Mouse (Mus musculus): ENCODE results near the gene Usp29. TPM values are rescaled to one million over a fixed set of nuclear protein-coding genes. Genes with fewer than 3 reads are reported as not detected.
"Not testable (repeated sequence)": the region's sequence is repeated elsewhere in the genome, so short reads cannot be mapped to it uniquely, and the experiment has no call there.

Usp29 gene
- polyA plus RNA-seq, 1 experiment from 2014 or later, result 13.0 TPM

DNA sequence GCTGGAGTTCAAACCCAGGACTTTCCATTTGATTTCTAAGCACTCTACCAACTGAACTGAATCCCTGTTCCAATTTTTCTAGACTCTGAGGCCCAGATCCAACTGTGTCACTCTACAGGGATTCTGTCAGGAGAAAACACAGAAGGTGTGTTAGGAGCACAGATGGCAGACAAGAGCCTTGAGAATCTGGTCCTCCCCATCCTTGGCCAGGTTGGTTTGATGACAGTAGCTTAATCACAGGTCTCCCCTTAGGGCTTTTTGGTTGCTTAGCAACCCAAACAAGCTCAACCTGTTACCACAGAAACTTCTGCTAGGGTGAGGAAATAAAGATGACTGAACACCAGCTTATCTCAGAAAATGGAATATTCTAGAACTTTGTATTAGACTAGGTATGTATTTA, 136.0 kb downstream of the Usp29 start:
- Histone ChIP-seq H3K4me1 (ENCODE audit: control insufficient read depth, insufficient read depth, low read length) (no peaks in the 10 kb centered on the region), H3K4me3 (ENCODE audit: low read depth, low read length) (no peak overlapping the region), H3K27ac (ENCODE audit: low read depth, low read length) (no peak overlapping the region), H3K9me3 (ENCODE audit: control insufficient read depth, low read length) (no peaks in the 10 kb centered on the region), H3K27me3 (ENCODE audit: control insufficient read depth, insufficient read depth, low read length) (no peaks in the 10 kb centered on the region), H3K36me3 (ENCODE audit: control insufficient read depth, insufficient read depth, low read length) (no peaks in the 10 kb centered on the region), H3K4me2 (ENCODE audit: low read depth) (no peak overlapping the region), H3K9ac (ENCODE audit: low read length) (no peak overlapping the region)
- DNase-seq (ENCODE audit: low spot score), result no peak
- ATAC-seq (ENCODE audit: insufficient read depth, low FRiP score, low TSS enrichment), result no peak

DNA sequence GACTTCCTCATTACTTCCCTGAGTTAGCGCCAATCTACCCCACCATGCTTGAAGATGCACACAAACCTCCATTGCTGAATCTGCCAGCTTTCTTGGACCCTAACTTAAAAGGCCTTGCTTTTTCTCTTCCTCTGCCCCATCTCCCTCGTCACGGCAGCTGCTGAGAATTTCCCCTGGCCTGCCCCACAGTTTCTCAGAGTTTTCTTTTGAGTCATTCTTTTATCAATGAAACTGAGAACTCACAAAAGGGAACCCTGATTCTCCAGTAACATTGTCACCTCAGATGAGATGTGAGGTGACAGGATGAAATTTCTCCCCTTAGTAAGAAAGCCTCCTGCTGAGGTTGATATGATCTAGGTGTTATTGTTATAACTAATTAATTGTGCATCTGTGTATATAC, 138.5 kb downstream of the Usp29 start:
- no peaks in the 10 kb centered on the region for H3K27me3 ChIP-seq (ENCODE audit: control insufficient read depth, insufficient read depth, low read length)
- DNase-seq (ENCODE audit: low spot score) (no peak), ATAC-seq (ENCODE audit: insufficient read depth, low FRiP score, low TSS enrichment) (no peak)
- H3K27ac ChIP-seq (ENCODE audit: low read depth, low read length), result no peak overlapping the region
- H3K4me2 ChIP-seq (ENCODE audit: low read depth), result no peak overlapping the region
- no peaks in the 10 kb centered on the region for H3K4me1 ChIP-seq (ENCODE audit: control insufficient read depth, insufficient read depth, low read length)
- no peak overlapping the region for H3K9ac ChIP-seq (ENCODE audit: low read length)
- no peak overlapping the region for H3K4me3 ChIP-seq (ENCODE audit: low read depth, low read length)
- no peaks in the 10 kb centered on the region for H3K36me3 ChIP-seq (ENCODE audit: control insufficient read depth, insufficient read depth, low read length)
- 85% methylated on average over 3 of the region's 3 CpGs for WGBS
- H3K9me3 ChIP-seq (ENCODE audit: control insufficient read depth, low read length), result no peaks in the 10 kb centered on the region

DNA sequence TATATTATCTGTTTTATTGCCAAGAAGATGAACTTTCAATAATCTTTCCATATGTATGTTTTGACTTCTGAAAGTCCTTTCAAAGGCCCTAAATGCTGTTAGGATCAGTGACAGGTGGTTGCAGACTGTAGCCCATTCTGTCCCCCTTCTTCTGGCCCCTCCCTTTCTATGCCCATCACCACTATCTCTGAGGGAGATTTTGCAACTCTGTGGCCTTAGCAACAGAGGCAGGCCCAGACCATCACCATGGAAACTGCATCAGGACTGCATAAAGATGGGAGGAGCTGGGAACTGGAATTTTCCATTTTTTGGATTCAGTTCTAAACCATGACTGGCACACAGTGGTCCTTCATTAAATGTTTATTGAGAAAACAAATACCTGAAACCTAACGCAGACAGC, 139.2 kb downstream of the Usp29 start:
- H3K9ac ChIP-seq (ENCODE audit: low read length), result no peak overlapping the region
- no peak overlapping the region for H3K27ac ChIP-seq (ENCODE audit: low read depth, low read length)
- no peak overlapping the region for H3K4me3 ChIP-seq (ENCODE audit: low read depth, low read length)
- DNase-seq (ENCODE audit: low spot score) (no peak), ATAC-seq (ENCODE audit: insufficient read depth, low FRiP score, low TSS enrichment) (no peak)
- no peaks in the 10 kb centered on the region for H3K27me3 ChIP-seq (ENCODE audit: control insufficient read depth, insufficient read depth, low read length)
- H3K9me3 ChIP-seq (ENCODE audit: control insufficient read depth, low read length), result no peaks in the 10 kb centered on the region
- no peaks in the 10 kb centered on the region for H3K36me3 ChIP-seq (ENCODE audit: control insufficient read depth, insufficient read depth, low read length)
- no peak overlapping the region for H3K4me2 ChIP-seq (ENCODE audit: low read depth)
- WGBS, result 72% methylated on average over 1 of the region's 1 CpGs
- no peaks in the 10 kb centered on the region for H3K4me1 ChIP-seq (ENCODE audit: control insufficient read depth, insufficient read depth, low read length)

- Histone ChIP-seq H3K4me1 (ENCODE audit: control insufficient read depth, insufficient read depth, low read length) (no peaks in the 10 kb centered on the region), H3K9ac (ENCODE audit: low read length) (no peak overlapping the region), H3K4me2 (ENCODE audit: low read depth) (no peak overlapping the region), H3K27me3 (ENCODE audit: control insufficient read depth, insufficient read depth, low read length) (no peaks in the 10 kb centered on the region), H3K4me3 (ENCODE audit: low read depth, low read length) (no peak overlapping the region), H3K9me3 (ENCODE audit: control insufficient read depth, low read length) (no peaks in the 10 kb centered on the region), H3K27ac (ENCODE audit: low read depth, low read length) (no peak overlapping the region), H3K36me3 (ENCODE audit: control insufficient read depth, insufficient read depth, low read length) (no peaks in the 10 kb centered on the region)
- 75% methylated on average over 19 of the region's 19 CpGs for WGBS
- DNase-seq (ENCODE audit: low spot score) (peak; percentile 27), ATAC-seq (ENCODE audit: insufficient read depth, low FRiP score, low TSS enrichment) (no peak)
These were observed 144.1 kb downstream of the Usp29 start for GRCm38 (mm10) chr7:6874448-6874847.

DNA sequence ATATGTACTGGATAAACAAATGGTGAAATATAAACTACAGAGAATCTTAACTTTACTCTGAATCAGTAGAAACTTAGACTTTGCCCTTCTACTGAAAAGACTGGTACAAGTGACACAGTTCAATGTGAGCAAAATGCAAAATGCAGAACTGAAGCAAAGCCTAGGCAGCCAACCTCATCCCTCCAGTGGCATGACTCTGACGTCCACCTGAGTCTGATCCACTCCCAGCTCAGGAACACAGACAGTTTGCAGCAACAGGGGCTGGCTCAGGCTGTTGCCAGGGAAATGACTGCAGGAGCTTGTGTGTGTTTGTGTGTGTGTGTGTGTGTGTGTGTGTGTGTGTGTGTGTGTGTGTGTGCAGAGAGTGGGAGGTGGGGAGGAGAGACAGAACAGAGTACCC, 147.8 kb downstream of the Usp29 start:
- Histone ChIP-seq H3K4me3 (ENCODE audit: low read depth, low read length) (no peak overlapping the region), H3K36me3 (ENCODE audit: control insufficient read depth, insufficient read depth, low read length) (no peaks in the 10 kb centered on the region), H3K9me3 (ENCODE audit: control insufficient read depth, low read length) (no peaks in the 10 kb centered on the region), H3K4me2 (ENCODE audit: low read depth) (no peak overlapping the region), H3K9ac (ENCODE audit: low read length) (no peak overlapping the region), H3K27me3 (ENCODE audit: control insufficient read depth, insufficient read depth, low read length) (no peaks in the 10 kb centered on the region), H3K4me1 (ENCODE audit: control insufficient read depth, insufficient read depth, low read length) (no peaks in the 10 kb centered on the region), H3K27ac (ENCODE audit: low read depth, low read length) (no peak overlapping the region)
- DNase-seq (ENCODE audit: low spot score) (no peak), ATAC-seq (ENCODE audit: insufficient read depth, low FRiP score, low TSS enrichment) (no peak)
- WGBS, result 67% methylated on average over 1 of the region's 1 CpGs

GRCm38 (mm10) chr7:6878849-6879248, 148.5 kb downstream of the Usp29 start:
- H3K4me1 ChIP-seq (ENCODE audit: control insufficient read depth, insufficient read depth, low read length); H3K36me3 ChIP-seq (ENCODE audit: control insufficient read depth, insufficient read depth, low read length); DNase-seq (ENCODE audit: low spot score); H3K4me3 ChIP-seq (ENCODE audit: low read depth, low read length); H3K9me3 ChIP-seq (ENCODE audit: control insufficient read depth, low read length); H3K9ac ChIP-seq (ENCODE audit: low read length); H3K27ac ChIP-seq (ENCODE audit: low read depth, low read length); ATAC-seq (ENCODE audit: insufficient read depth, low FRiP score, low TSS enrichment); H3K27me3 ChIP-seq (ENCODE audit: control insufficient read depth, insufficient read depth, low read length); H3K4me2 ChIP-seq (ENCODE audit: low read depth): not testable (repeated sequence)
- WGBS, result 92% methylated on average over 2 of the region's 3 CpGs

DNA sequence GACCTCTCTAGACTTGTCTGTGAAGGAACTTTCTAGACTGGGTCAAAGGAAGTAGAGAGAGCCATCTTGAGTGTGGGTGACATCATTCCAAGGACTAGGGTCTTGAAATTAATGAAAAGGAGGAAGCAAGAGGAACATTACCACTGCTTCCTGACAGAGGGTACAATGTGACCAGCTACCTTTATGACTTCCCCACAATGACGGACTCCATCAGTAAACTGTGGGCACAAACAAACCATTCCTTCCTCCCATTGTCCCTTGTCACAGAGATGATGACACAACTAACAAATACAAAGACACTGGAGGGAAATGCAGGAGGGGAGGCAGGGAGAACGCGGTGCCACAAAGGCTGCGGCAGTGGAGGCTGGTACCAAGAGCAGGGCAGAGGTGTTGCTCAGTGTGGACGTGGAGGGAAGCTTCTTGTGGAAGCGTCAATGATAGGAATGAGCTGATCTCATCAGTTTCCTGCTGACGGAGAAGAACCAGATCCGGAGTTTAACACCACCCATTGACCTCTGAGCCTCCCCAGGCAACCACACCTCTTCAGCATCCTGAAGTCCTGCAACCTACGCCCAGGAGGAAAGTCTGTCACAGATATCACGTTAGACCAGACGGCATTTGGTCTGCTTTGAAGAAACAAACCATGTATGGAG, 149.3 kb downstream of the Usp29 start:
- H3K27me3 ChIP-seq (ENCODE audit: control insufficient read depth, insufficient read depth, low read length), result no peaks in the 10 kb centered on the region
- no peaks in the 10 kb centered on the region for H3K9me3 ChIP-seq (ENCODE audit: control insufficient read depth, low read length)
- H3K4me3 ChIP-seq (ENCODE audit: low read depth, low read length), result no peak overlapping the region

GRCm38 (mm10) chr7:6880918-6881317, 150.5 kb downstream of the Usp29 start:
- not testable (repeated sequence) for H3K9ac ChIP-seq (ENCODE audit: low read length); H3K36me3 ChIP-seq (ENCODE audit: control insufficient read depth, insufficient read depth, low read length); H3K4me2 ChIP-seq (ENCODE audit: low read depth); H3K4me3 ChIP-seq (ENCODE audit: low read depth, low read length); ATAC-seq (ENCODE audit: insufficient read depth, low FRiP score, low TSS enrichment); H3K4me1 ChIP-seq (ENCODE audit: control insufficient read depth, insufficient read depth, low read length); H3K9me3 ChIP-seq (ENCODE audit: control insufficient read depth, low read length); H3K27me3 ChIP-seq (ENCODE audit: control insufficient read depth, insufficient read depth, low read length); DNase-seq (ENCODE audit: low spot score); H3K27ac ChIP-seq (ENCODE audit: low read depth, low read length)
- no CpG with 5 or more reads among the region's 1 CpGs for WGBS

More for the DNA sequence above, 149.3 kb downstream of the Usp29 start:
- no peak for ATAC-seq (ENCODE audit: insufficient read depth, low FRiP score, low TSS enrichment)
- WGBS, result 87% methylated on average over 11 of the region's 11 CpGs
- Histone ChIP-seq H3K27ac (ENCODE audit: low read depth, low read length) (no peak overlapping the region), H3K36me3 (ENCODE audit: control insufficient read depth, insufficient read depth, low read length) (no peaks in the 10 kb centered on the region), H3K9ac (ENCODE audit: low read length) (no peak overlapping the region), H3K4me2 (ENCODE audit: low read depth) (no peak overlapping the region), H3K4me1 (ENCODE audit: control insufficient read depth, insufficient read depth, low read length) (no peaks in the 10 kb centered on the region)
- DNase-seq (ENCODE audit: low spot score), result no peak

GRCm38 (mm10) chr7:6881473-6882046, 151.2 kb downstream of the Usp29 start:
- Histone ChIP-seq H3K9me3 (ENCODE audit: control insufficient read depth, low read length) (no peaks in the 10 kb centered on the region), H3K27ac (ENCODE audit: low read depth, low read length) (no peak overlapping the region), H3K4me1 (ENCODE audit: control insufficient read depth, insufficient read depth, low read length) (no peaks in the 10 kb centered on the region), H3K9ac (ENCODE audit: low read length) (no peak overlapping the region), H3K4me2 (ENCODE audit: low read depth) (no peak overlapping the region), H3K27me3 (ENCODE audit: control insufficient read depth, insufficient read depth, low read length) (no peaks in the 10 kb centered on the region), H3K4me3 (ENCODE audit: low read depth, low read length) (no peak overlapping the region), H3K36me3 (ENCODE audit: control insufficient read depth, insufficient read depth, low read length) (no peaks in the 10 kb centered on the region)
- ATAC-seq (ENCODE audit: insufficient read depth, low FRiP score, low TSS enrichment) (no peak), DNase-seq (ENCODE audit: low spot score) (no peak)
- 46% methylated on average over 6 of the region's 6 CpGs for WGBS

Measured in neural tube, embryonic 11.5 days (tissue).